Mouse (Mus musculus) midbrain, embryonic 15.5 days (tissue): Measurements from ENCODE around the gene Rita1. TPM values are rescaled to one million over a fixed set of nuclear protein-coding genes. Genes with fewer than 3 reads are reported as not detected.

Experiments
- polyA plus RNA-seq: library from polyadenylated mRNA; unstranded; fragments of >200 nt; fragmentation: Nextera tagmentation; extraction: Ambion mirVana; gene quantifications from 2 replicates; pipeline ENCODE4 v1.2.1, GENCODE M21; 2015

Rita1 gene
- polyA plus RNA-seq, 1 experiment from 2014 or later: 28.3 TPM

Other genes with a start within 250 kb of the Rita1 start
- 36.8 and 41.5 TPM in 2 replicates for gene Lhx5, start 180.9 kb downstream of the Rita1 start, polyA plus RNA-seq
- gene Sdsl, start 139.8 kb downstream of the Rita1 start, polyA plus RNA-seq: 5.6 and 6.0 TPM in 2 replicates
- 0.36 TPM in 1 of 2 replicates, not detected in the other for gene Sds, start 136.1 kb downstream of the Rita1 start, polyA plus RNA-seq
- 36.8 and 37.2 TPM in 2 replicates for gene Plbd2, start 109.0 kb downstream of the Rita1 start, polyA plus RNA-seq
- 1.6 and 2.5 TPM in 2 replicates for gene Slc8b1, start 101.4 kb downstream of the Rita1 start, polyA plus RNA-seq
- gene Tpcn1, start 23.9 kb downstream of the Rita1 start, polyA plus RNA-seq: 15.8 and 17.7 TPM in 2 replicates
- gene Iqcd, start 23.6 kb downstream of the Rita1 start, polyA plus RNA-seq: 1.7 and 1.8 TPM in 2 replicates
- 39.9 and 43.7 TPM in 2 replicates for gene Ddx54, start 150 bp upstream of the Rita1 start, polyA plus RNA-seq
- 0.44 and 0.70 TPM in 2 replicates for gene Cfap73, start 21.6 kb upstream of the Rita1 start, polyA plus RNA-seq
- 1.0 and 1.6 TPM in 2 replicates for gene Rasal1, start 36.2 kb upstream of the Rita1 start, polyA plus RNA-seq
- 64.5 and 68.9 TPM in 2 replicates for gene Dtx1, start 99.3 kb upstream of the Rita1 start, polyA plus RNA-seq
- 0.43 and 0.59 TPM in 2 replicates for gene Oas2, start 137.3 kb upstream of the Rita1 start, polyA plus RNA-seq
- gene Oas3, start 165.1 kb upstream of the Rita1 start, polyA plus RNA-seq: 0.81 and 1.0 TPM in 2 replicates
- gene Oas1e, start 182.9 kb upstream of the Rita1 start, polyA plus RNA-seq: 0.23 and 0.28 TPM in 2 replicates
- 0.31 and 0.41 TPM in 2 replicates for gene Oas1c, start 199.9 kb upstream of the Rita1 start, polyA plus RNA-seq
- gene Oas1f, start 234.8 kb upstream of the Rita1 start, polyA plus RNA-seq: not detected in 2 replicates
- not detected in 2 replicates for gene Oas1h, start 248.8 kb upstream of the Rita1 start, polyA plus RNA-seq